Mouse (Mus musculus): ENCODE measurements around the gene Gm20388.
"Not testable (repeated sequence)": the region's sequence is repeated elsewhere in the genome, so short reads cannot be mapped to it uniquely, and the experiment has no call there.

The Gm20388 gene

DNA sequence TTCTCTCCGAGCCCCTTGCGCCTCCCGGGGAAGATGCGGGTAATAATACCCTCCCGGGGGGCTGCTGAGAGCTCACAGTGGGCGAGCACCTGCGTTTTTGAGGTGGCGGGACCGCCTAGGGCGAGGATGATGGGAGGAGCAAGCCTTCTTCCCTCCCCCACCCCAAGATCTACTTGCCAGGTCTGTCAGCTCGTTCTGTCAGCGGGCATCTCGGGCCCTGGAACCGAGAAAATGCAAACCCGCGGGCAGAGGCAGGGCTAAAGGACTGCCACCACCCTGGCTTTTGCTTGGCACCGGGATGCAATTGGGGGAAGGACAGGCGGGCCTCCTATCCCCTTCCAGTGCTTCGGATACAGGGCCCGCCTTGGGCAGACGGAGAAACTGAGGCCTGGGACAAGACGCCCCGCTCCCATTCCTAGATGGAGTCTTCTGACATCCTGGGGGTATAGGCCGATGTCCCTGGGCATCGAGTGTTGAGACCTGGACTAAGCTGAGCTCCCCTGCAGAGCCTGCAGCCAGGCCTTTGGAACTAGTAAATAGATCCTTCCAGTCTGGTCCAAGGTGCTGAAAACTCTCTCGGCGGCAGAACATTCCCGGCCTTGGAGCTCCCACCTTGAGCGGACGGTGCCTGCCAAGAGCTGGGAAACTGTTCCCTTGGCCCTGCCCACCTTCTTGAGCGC lies 1742.8 kb downstream of the Gm20388 start:
- DNase-seq (ENCODE audit: low spot score), result no peak

- DNase-seq (ENCODE audit: low spot score), result no peak
These were observed 1743.5 kb downstream of the Gm20388 start for GRCm38 (mm10) chr8:121654131-121654530.

DNA sequence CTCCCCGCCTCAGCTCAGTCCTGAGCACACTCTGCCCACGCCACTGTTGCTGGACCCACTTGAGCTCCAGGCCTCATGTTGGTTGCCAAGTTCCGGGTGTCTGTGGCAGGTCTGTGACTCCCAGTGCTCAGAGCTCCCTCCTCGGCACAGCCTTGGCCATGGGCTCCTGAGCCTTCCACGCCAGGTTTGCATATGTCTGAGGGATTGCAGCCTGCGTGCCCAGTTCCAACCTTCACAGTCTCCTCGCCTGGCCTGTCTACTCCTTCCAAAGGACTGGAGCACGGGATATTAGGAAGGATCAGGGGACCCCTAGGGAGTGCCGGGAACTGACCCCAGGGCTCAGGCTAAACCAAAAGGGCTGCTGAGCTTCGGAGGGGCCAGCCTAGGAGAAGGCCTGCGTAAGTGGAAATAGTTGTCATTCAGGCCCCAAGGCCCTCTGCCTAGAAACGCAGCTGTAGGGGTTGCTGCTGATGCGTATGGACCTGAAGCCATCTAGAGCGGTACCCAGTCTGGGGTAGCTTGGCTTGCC lies 1744.4 kb downstream of the Gm20388 start:
- DNase-seq (ENCODE audit: low spot score), result no peak

DNA sequence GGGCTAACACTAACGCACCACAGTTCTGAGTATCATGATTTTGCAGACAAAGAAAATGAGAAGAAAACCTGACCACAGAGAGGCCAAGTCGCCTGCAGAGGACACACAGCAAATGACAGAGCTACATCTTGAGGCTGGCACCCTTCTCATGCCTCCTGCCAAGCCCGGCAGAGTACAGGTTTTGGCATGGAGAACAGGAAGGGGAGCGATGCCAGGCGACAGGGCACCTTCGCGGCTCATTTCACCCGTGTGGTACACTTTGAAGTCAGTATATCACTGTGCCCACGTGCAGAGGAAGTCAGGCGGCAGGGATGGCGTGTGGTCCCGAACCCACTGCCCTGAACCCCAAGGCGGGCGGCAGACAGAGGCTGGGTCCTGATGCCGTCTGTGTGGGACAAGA lies 1750.0 kb downstream of the Gm20388 start:
- DNase-seq (ENCODE audit: low spot score), result no peak

- DNase-seq (ENCODE audit: low spot score), result no peak
These were observed 1751.2 kb downstream of the Gm20388 start for GRCm38 (mm10) chr8:121661631-121662357.

DNA sequence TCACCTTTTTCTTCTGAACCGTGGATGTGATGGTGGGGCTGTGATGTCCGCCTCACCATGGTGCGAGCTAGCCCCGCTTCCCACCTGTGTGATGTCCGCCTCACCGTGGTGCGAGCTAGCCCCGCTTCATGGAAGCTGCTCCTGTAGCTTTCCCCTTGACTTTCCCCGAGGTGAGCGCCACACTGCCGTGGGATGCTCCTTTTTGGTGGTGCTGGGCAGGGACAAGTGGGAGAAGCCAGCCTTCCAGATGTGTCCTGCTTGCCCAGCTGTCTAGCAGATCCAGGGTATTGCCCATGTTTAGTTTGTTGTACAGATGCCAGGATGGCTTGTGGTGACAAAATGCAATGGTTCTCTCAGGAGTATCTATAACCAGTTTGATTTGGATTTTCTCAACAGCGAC lies 1752.5 kb downstream of the Gm20388 start:
- DNase-seq (ENCODE audit: low spot score), result no peak

DNA sequence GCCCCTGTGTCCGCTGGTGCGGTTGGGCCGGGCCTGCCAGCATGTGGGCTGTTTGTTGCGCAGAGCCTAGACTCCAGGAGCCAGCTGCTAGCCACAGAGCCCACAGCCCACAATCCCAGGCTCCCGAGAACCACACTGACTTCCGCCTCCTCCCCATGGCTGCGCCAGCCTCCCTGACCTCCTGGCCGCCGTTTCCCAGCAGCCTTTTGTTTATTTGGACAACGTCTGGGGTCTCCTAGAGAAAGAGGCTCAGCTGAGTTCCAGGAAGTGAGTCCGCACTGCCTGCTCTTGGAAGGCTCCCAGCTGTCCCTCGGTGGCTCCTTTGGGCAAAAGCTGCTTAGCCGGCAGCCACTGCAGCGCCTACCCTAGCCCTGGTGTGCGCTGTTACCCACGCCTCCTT lies 1754.7 kb downstream of the Gm20388 start:
- DNase-seq (ENCODE audit: low spot score), result no peak

DNA sequence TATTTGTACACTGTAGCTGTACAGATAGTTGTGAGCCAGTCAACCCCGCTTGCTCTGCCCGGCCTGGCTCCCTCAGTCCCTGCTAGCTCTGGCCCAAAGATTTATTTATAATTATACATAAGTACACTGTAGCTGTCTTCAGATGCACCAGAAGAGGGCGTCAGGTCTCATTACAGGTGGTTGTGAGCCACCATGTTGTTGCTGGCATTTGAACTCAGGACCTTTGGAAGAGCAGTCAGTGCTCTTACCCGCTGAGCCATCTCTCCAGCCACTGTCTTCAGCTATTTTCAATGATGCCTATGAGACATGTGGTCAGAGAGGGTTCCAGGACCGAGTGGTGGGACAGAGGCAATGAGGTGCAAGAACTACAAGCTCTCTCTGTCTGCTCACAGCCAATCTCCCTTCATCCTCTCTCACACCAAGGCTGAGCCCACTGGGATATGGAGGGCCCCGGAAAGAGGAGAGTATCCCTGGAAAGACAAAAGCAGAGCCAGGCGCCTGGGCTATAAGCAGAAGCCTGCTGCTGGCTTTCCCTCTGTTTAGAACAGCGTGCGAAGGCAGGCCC lies 1757.4 kb downstream of the Gm20388 start:
- not testable (repeated sequence) for DNase-seq (ENCODE audit: low spot score)

DNA sequence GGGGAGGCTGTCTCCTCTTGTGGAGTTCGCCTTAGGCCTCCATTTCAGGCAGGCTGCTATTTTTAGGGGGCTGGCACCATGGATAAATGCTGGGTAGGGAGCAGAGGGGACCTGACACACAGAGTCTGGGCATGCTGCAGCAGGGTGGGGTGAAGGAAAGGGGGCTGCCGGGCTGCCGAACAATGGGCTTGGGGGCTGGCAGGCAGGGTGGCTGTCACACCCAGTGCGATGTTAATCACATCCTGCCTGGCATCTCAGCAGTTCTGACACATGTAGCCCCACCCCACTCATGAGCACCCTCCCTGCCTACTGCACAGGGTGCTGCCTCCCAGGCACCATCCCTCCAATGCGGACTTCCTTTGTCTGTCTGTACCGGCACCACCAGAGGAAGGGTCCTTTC lies 1757.9 kb downstream of the Gm20388 start:
- DNase-seq (ENCODE audit: low spot score), result no peak

DNA sequence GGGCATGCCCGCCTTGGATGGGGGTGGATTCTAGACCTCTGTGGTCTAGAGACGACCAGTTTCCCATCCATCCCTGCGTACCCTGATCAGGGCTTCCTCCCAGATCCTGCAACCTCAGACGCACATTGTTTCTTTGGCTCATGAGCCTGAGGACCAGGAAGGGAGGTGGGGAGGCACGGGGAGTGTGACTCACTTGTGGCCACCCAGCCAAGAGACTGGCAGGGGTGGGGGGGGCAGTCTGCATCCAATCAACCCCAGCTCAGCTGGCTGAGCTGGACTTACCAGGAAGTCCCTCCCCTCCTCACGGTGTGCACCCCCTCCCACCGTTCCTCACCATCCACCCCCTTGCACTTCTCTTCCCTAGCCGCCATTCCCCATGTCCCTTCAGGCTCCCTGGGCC lies 1758.6 kb downstream of the Gm20388 start:
- DNase-seq (ENCODE audit: low spot score), result no peak

- no peak for DNase-seq (ENCODE audit: low spot score)
These were observed 1762.5 kb downstream of the Gm20388 start for GRCm38 (mm10) chr8:121673153-121673552.

- DNase-seq (ENCODE audit: low spot score), result no peak
These were observed 1763.3 kb downstream of the Gm20388 start for GRCm38 (mm10) chr8:121673917-121674316.

- DNase-seq (ENCODE audit: low spot score), result no peak
These were observed 1763.9 kb downstream of the Gm20388 start for GRCm38 (mm10) chr8:121674524-121674923.

GRCm38 (mm10) chr8:121675161-121675560 lies 1764.5 kb downstream of the Gm20388 start:
- DNase-seq (ENCODE audit: low spot score), result no peak

DNA sequence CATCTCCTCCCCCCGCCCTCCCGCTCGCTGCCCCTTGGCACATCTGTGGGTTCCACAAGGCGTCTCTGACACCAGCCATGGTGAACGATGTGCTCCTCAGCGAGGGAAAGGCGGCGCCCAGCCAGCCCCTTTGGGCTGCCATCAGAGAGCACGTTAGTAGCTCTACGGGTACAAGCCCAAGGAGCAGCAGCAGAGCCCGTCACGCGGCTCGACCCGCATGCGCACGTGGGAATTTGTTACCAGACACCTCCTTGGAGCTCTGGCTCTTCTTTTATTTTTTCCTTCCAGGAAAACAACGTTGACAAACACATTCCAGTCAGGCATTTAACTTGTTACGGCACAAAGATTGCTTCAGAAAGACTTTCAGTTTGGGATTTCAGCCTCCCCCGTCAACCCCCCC lies 1765.1 kb downstream of the Gm20388 start:
- DNase-seq (ENCODE audit: low spot score), result no peak

- no peak for DNase-seq (ENCODE audit: low spot score)
These were observed 1768.1 kb downstream of the Gm20388 start for GRCm38 (mm10) chr8:121678696-121679095.

DNA sequence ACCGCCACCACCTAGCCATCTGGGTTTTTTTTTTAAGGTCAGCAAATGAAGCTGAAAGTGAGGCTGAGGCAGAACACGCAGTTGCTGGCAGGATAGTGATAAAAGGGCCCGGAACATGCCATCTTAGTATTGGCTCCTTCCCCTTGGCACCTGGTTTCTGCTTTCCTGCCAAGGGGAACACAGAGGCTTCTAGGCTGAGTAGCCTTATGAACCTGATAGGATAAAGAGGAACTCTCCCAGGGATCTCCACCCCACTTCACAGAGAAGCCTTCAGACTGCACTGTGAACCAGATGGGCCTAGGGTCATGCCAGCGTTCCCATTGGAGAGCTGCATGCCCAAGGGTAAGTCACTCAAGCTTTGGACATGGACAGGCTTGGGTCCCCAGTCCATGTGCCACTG lies 1770.3 kb downstream of the Gm20388 start:
- DNase-seq (ENCODE audit: low spot score), result no peak

- no peak for DNase-seq (ENCODE audit: low spot score)
These were observed 1770.8 kb downstream of the Gm20388 start for GRCm38 (mm10) chr8:121681457-121681856.

GRCm38 (mm10) chr8:121683083-121683832 lies 1772.6 kb downstream of the Gm20388 start:
- DNase-seq (ENCODE audit: low spot score), result no peak

DNA sequence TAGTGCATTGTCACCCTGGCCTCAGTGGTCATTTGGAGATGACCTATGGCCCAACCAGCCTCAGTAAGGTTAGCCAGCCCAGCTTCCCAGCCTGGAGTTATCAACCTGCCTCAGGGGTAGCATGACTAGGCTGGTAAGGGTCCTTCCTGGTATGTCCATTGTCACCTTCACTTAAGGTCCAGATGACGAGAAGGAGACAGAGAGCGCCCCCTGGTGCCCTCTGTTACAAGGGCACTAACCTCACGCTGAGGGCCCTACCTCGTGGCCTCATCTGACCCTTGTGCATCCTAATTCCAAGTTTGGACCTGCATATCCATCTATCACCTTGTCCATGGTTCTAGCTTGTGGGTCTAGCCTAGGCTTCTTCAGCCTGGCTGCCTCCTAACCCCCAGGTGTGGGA lies 1774.8 kb downstream of the Gm20388 start:
- no peak for DNase-seq (ENCODE audit: low spot score)

- DNase-seq (ENCODE audit: low spot score), result no peak
These were observed 1777.0 kb downstream of the Gm20388 start for GRCm38 (mm10) chr8:121687455-121688161.

DNA sequence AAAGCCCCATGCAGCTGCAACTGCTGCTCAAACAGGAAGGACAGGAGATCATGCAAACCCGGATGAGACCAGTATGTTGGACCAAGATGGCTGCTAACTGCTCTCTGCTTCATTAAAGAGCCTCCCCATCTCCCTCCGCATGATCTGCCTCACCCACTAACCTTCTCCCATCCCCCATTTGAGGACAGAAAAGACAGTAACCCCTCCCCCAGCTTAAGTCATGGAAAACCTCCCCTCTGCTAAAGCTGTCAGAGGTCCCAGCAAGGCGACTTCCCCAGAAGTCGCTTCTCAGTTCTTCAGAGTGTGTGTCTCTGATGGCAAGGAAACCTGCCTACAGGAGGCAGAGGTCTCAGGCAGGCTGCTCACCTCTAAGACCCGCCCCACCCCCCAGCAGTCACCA lies 1777.9 kb downstream of the Gm20388 start:
- no peak for DNase-seq (ENCODE audit: low spot score)

Measured in T-cell, adult 2 months (primary cell).